Mouse (Mus musculus) stomach, embryonic 16.5 days (tissue): ENCODE data around the gene Them4. TPM values are rescaled to one million over a fixed set of nuclear protein-coding genes. Genes with fewer than 3 reads are reported as not detected.
"Not testable (repeated sequence)": the region's sequence is repeated elsewhere in the genome, so short reads cannot be mapped to it uniquely, and the experiment has no call there.

ENCODE experiments used
- ATAC-seq: fragments of 200-750 bp; cut with Nextera tagmentation; 2 replicates; pipeline ENCODE4 v1.8.0; 2017; ENCODE audit warnings: moderate number of reproducible peaks, moderate TSS enrichment; ENCODE audit not compliant: insufficient read depth, low FRiP score
- H3K27ac ChIP-seq: fragments of 300-500 bp; sonication (generic); 2 replicates; pipeline ENCODE4 v1.5.1; 2014; ENCODE audit warnings: low read length
- H3K27me3 ChIP-seq: fragments of 300-500 bp; sonication (generic); 2 replicates; pipeline ENCODE4 v1.6.1; 2014; ENCODE audit warnings: low read length, control low read depth, mixed read lengths; ENCODE audit not compliant: control insufficient read depth, insufficient read depth
- H3K36me3 ChIP-seq: fragments of 300-500 bp; sonication (generic); 2 replicates; pipeline ENCODE4 v1.6.1; 2014; ENCODE audit warnings: low read length; ENCODE audit not compliant: control insufficient read depth, insufficient read depth
- H3K4me1 ChIP-seq: fragments of 300-500 bp; sonication (generic); 2 replicates; pipeline ENCODE4 v1.6.1; 2014; ENCODE audit warnings: low read length, control low read depth, mixed read lengths; ENCODE audit not compliant: control insufficient read depth, insufficient read depth
- H3K4me2 ChIP-seq: fragments of 300-500 bp; sonication (generic); 2 replicates; pipeline ENCODE4 v1.6.1; 2014; ENCODE audit warnings: low read depth, low read length, mixed read lengths
- H3K4me3 ChIP-seq: fragments of 300-500 bp; sonication (generic); replicated peaks from 2 replicates; pipeline ENCODE4 v1.5.1; 2014; ENCODE audit warnings: mild to moderate bottlenecking, low read length
- H3K9ac ChIP-seq: fragments of 300-500 bp; sonication (generic); 2 replicates; pipeline ENCODE4 v1.6.1; 2014; ENCODE audit warnings: low read length
- H3K9me3 ChIP-seq: fragments of 300-500 bp; sonication (generic); replicated peaks from 2 replicates; pipeline ENCODE4 v1.6.1; 2016; ENCODE audit warnings: low read length, control low read depth; ENCODE audit not compliant: control insufficient read depth
- WGBS: fragments of 180-500 bp; shearing (Covaris S2); extraction: QIAGEN DNeasy Blood & Tissue Kit; methylation state at CpG from one replicate; pipeline ENCODE4 v1.1.7; 2014; 5-methylcytosine and 5-hydroxymethylcytosine counted together
- polyA plus RNA-seq: library from polyadenylated mRNA; unstranded; fragments of >200 nt; fragmentation: Nextera tagmentation; extraction: Ambion mirVana; gene quantifications from 2 replicates; pipeline ENCODE4 v1.2.1, GENCODE M21; 2015

The Them4 gene
- 10.4 and 12.6 TPM in 2 replicates for polyA plus RNA-seq

DNA sequence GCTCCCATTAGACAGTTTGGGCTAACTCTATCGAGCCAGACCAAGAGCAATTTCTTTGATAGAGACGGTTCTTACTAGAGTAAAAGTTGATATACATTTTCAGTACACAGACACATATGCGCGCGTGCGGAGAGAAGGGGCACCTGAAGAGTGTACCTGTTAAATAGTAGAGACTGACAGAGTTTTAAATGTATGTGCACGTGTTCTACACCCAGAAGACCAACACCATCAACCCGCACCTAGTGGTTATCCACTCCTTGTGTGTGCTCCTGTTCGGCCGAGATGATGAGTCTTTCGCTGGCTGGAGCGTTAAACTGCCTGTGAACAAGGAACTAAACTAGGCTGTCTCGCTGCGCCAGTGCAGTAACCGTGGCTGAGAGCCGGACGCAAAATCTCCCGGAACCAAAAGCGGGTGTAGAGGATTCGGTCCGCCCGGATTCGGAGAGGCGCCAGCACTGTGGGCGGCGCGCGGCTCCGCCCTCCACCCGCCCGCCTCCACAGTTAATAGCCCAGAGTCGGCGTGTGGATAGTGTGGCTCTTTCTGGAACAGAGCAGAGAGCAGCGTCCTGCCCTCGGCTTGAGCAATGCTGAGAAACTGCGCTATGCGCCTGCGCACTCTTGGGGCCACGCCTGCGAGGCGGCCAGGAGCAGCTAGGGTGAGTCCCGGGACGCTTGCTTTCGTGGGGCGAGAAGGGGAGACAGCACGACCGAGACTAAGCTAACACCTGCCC is at the start of gene Them4:
Gene Them4 (plus strand): TSS at position 457 of the 731 bp plus-strand sequence.
- ATAC-seq = peak; percentile 99
- Histone ChIP-seq H3K36me3 (no peaks in the 10 kb centered on the region), H3K9ac (peak within 1 kb of the TSS; percentile 80), H3K4me3 (peak within 1 kb of the TSS; percentile 62), H3K27ac (peak within 1 kb of the TSS; percentile 91), H3K27me3 (no peaks in the 10 kb centered on the region), H3K9me3 (no peaks in the 10 kb centered on the region), H3K4me1 (peaks cover 6% of the 10 kb centered on the region; the same call in 1 of the 2 replicates), H3K4me2 (peak within 1 kb of the TSS; percentile 71)
- WGBS = 2% methylated on average over 47 of the region's 47 CpGs

DNA sequence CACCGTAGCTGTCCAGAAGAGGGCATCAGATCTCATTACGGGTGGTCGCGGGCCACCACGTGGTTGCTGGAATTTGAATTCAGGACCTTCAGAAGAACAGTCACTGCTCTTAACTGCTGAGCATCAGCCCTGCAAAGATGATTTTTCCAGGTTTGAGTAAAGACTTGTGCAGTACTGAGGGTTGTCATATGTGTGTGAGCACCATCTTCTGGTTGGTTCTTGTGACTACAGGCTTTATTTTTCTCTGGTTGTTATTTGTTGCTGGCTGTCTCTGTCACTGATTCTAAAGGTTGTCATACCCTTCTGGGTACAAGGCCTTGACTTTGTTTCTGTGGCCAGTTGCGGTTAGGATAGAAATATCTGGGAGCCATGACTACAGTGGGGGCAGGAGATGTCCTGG is 49.3 kb upstream of the Them4 start:
- H3K36me3 ChIP-seq = no peaks in the 10 kb centered on the region
- H3K27me3 ChIP-seq = no peaks in the 10 kb centered on the region
- 42% methylated on average over 6 of the region's 6 CpGs for WGBS
- no peak for ATAC-seq
- H3K9ac ChIP-seq = no peak overlapping the region
- no peak overlapping the region for H3K4me3 ChIP-seq
- no peak overlapping the region for H3K27ac ChIP-seq
- H3K9me3 ChIP-seq = no peaks in the 10 kb centered on the region
- H3K4me1 ChIP-seq = no peaks in the 10 kb centered on the region
- no peak overlapping the region for H3K4me2 ChIP-seq

GRCm38 (mm10) chr3:94263736-94264135 is 46.2 kb upstream of the Them4 start, which contains the start of gene Gm4778:
Gene Gm4778, plus strand, starts transcription at chr3:94264036.
- WGBS = 71% methylated on average over 1 of the region's 1 CpGs

DNA sequence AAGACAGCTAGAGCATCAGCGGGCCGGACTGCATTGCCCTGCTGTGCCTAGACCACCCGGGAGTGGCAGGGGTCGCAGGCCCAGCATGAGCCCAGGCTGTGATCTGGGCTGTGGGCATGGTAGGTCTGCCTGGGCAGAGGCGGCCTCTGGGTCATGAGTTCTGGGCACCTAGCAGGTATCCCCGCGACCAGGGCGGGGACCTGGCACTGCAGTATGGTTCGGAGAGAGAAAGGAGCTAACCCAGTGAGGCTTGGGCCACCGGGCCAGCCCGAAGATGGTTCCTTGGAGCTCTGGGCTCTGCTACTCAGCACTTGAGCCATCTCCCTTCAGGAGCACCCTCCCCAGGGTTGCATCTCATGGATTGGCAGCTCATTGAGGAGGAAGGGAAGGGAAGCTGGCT is 33.9 kb upstream of the Them4 start:
- WGBS = 81% methylated on average over 11 of the region's 11 CpGs
- no peaks in the 10 kb centered on the region for H3K27me3 ChIP-seq
- no peaks in the 10 kb centered on the region for H3K4me1 ChIP-seq
- ATAC-seq = no peak
- H3K9ac ChIP-seq = no peak overlapping the region
- H3K27ac ChIP-seq = no peak overlapping the region
- no peaks in the 10 kb centered on the region for H3K36me3 ChIP-seq
- no peaks in the 10 kb centered on the region for H3K9me3 ChIP-seq
- H3K4me3 ChIP-seq = no peak overlapping the region
- no peak overlapping the region for H3K4me2 ChIP-seq

More at GRCm38 (mm10) chr3:94263736-94264135, 46.2 kb upstream of the Them4 start, which contains the start of gene Gm4778:
- not testable (repeated sequence) for H3K4me1 ChIP-seq, H3K9me3 ChIP-seq, H3K36me3 ChIP-seq, H3K27me3 ChIP-seq, H3K27ac ChIP-seq, H3K4me3 ChIP-seq, ATAC-seq, H3K4me2 ChIP-seq, H3K9ac ChIP-seq

DNA sequence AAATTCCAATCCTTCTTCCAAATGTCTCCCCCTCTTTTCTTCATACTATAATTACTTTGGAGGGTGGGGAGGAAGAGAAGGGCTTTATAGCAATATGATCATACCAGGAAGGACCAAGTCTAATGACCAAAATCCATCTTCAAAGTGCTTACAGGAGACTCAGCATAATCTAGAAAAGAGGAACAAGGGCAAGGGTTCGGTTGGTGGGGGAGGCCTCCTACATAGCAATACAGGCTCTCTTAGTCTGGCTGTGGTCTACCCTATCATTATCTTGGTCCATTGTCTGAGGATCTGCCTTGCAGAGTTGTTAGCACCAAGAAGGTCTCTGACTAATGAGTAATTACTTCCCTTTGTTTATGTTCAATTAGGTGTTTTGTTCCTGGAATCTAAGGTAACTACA is 4.4 kb upstream of the Them4 start:
- no peak overlapping the region for H3K27ac ChIP-seq
- H3K27me3 ChIP-seq = no peaks in the 10 kb centered on the region
- H3K4me3 ChIP-seq = no peak overlapping the region
- no peaks in the 10 kb centered on the region for H3K9me3 ChIP-seq
- 78% methylated on average over 1 of the region's 1 CpGs for WGBS
- no peaks in the 10 kb centered on the region for H3K4me1 ChIP-seq
- H3K36me3 ChIP-seq = no peaks in the 10 kb centered on the region
- no peak overlapping the region for H3K9ac ChIP-seq
- no peak for ATAC-seq
- no peak overlapping the region for H3K4me2 ChIP-seq

GRCm38 (mm10) chr3:94306975-94307374 is 2.9 kb upstream of the Them4 start:
- no peak for ATAC-seq

GRCm38 (mm10) chr3:94310491-94310890 is 602 bp downstream of the Them4 start:
- H3K9me3 ChIP-seq = no peaks in the 10 kb centered on the region
- peak overlapping the region; percentile 71 for H3K4me2 ChIP-seq
- ATAC-seq = no peak
- H3K9ac ChIP-seq = peak overlapping the region; percentile 80
- H3K4me3 ChIP-seq = peak overlapping the region; percentile 62
- H3K27ac ChIP-seq = peak overlapping the region; percentile 91
- no peaks in the 10 kb centered on the region for H3K27me3 ChIP-seq
- WGBS = 39% methylated on average over 7 of the region's 7 CpGs
- H3K36me3 ChIP-seq = no peaks in the 10 kb centered on the region
- peaks cover 6% of the 10 kb centered on the region; the same call in 1 of the 2 replicates for H3K4me1 ChIP-seq

More at GRCm38 (mm10) chr3:94306975-94307374, 2.9 kb upstream of the Them4 start:
- H3K9ac ChIP-seq = no peak overlapping the region
- H3K27ac ChIP-seq = no peak overlapping the region
- no peaks in the 10 kb centered on the region for H3K27me3 ChIP-seq
- no peaks in the 10 kb centered on the region for H3K36me3 ChIP-seq
- peaks cover 6% of the 10 kb centered on the region; the same call in 1 of the 2 replicates for H3K4me1 ChIP-seq
- H3K9me3 ChIP-seq = no peaks in the 10 kb centered on the region
- no peak overlapping the region for H3K4me3 ChIP-seq
- H3K4me2 ChIP-seq = no peak overlapping the region

DNA sequence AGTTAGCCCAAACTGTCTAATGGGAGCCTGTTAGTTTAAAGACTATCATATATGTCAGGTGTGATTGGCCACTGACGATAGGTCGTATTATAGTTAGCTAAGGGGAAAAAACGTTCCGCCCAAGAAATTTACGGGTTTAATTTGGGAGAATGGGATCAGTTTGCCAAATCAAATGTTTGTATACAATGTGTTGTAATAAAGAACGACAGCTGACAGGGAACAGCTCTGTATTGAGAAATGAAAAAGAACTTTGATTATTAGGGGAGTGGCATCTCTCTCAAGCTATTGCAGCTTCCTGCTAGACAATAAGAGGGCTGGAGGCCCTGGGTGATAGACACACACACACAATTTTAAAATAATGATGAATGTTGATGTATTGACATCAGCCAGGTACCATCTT is 1.0 kb downstream of the Them4 start:
- H3K36me3 ChIP-seq = no peaks in the 10 kb centered on the region
- no peaks in the 10 kb centered on the region for H3K9me3 ChIP-seq
- peaks cover 6% of the 10 kb centered on the region; the same call in 1 of the 2 replicates for H3K4me1 ChIP-seq
- ATAC-seq = no peak
- H3K27ac ChIP-seq = no peak overlapping the region
- peak overlapping the region; percentile 62 for H3K4me3 ChIP-seq
- peak overlapping the region; percentile 71 for H3K4me2 ChIP-seq
- 0 out of 2 replicates have a peak overlapping the region, but pooled peaks have one; percentile 80 for H3K9ac ChIP-seq
- H3K27me3 ChIP-seq = no peaks in the 10 kb centered on the region
- WGBS = 62% methylated on average over 6 of the region's 6 CpGs

GRCm38 (mm10) chr3:94311376-94311775 is 1.5 kb downstream of the Them4 start:
- no peaks in the 10 kb centered on the region for H3K36me3 ChIP-seq
- H3K4me1 ChIP-seq = peaks cover 6% of the 10 kb centered on the region; the same call in 1 of the 2 replicates
- H3K4me2 ChIP-seq = peak overlapping the region; percentile 71; the same call in 1 of the 2 replicates
- H3K4me3 ChIP-seq = no peak overlapping the region
- H3K27ac ChIP-seq = no peak overlapping the region
- no peak for ATAC-seq
- WGBS = 76% methylated on average over 4 of the region's 4 CpGs
- H3K27me3 ChIP-seq = no peaks in the 10 kb centered on the region
- no peak overlapping the region for H3K9ac ChIP-seq
- H3K9me3 ChIP-seq = no peaks in the 10 kb centered on the region
